Mouse (Mus musculus): ENCODE measurements around the gene Ctrc.

DNA sequence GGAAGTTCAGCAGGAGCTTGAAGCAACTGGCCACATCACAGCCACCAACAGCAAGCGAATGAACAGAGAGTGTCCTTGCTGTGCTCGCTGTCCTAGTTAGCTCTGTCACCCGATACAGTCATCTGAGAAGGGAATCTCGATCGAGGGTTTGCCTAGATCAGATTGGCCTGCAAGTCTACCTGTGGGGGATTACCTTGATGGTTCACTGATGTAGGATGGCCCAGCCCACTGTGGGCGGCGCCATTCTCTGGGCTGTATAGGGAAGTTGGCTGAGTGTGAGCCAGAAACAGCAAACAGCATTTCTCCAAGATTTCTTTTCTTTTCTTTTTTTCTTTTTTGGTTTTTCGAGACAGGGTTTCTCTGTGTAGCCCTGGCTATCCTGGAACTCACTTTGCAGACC, 18.3 kb upstream of the Ctrc start:
- TF ChIP-seq KAT2A (IDR thresholded peaks at IDR 0.05; ENCODE audit: insufficient replicate concordance, low read length), result no peak
- no peak for TF ChIP-seq CHD2 (IDR thresholded peaks at IDR 0.05; ENCODE audit: low read length)
- TF ChIP-seq ETS1 (conservative IDR thresholded peaks at IDR 0.05; ENCODE audit: low read depth, low read length), result no peak
- no peak for TF ChIP-seq CTCF (conservative IDR thresholded peaks at IDR 0.05 in 1 of 2, IDR thresholded peaks at IDR 0.05 in 1 of 2; ENCODE audit: low read depth in 2 of 2, low read length in 2 of 2)
- TF ChIP-seq RAD21 (IDR thresholded peaks at IDR 0.05; ENCODE audit: low read depth, low read length), result no peak
- no peak for TF ChIP-seq POLR2A (IDR thresholded peaks at IDR 0.05; ENCODE audit: low read depth, low read length)
- no peak for TF ChIP-seq MAX (IDR thresholded peaks at IDR 0.05; ENCODE audit: low read length)
- TF ChIP-seq USF1 (IDR thresholded peaks at IDR 0.05; ENCODE audit: low read depth, low read length), result no peak
